Mouse (Mus musculus) CH12.LX (cell line): ENCODE data around the gene Pla2g5. TPM values are rescaled to one million over a fixed set of nuclear protein-coding genes. Genes with fewer than 3 reads are reported as not detected.

Experiments
- DNase-seq: peaks from one replicate; pipeline ENCODE4 v3.0.0-alpha.2; 2013; ENCODE audit errors: extremely low read depth
- H3K27ac ChIP-seq: 2 replicates; pipeline ENCODE4 v1.5.1; 2012; ENCODE audit warnings: low read depth, mild to moderate bottlenecking, control low read depth, moderate library complexity; ENCODE audit not compliant: insufficient read depth
- H3K27me3 ChIP-seq: replicated peaks from 2 replicates; pipeline ENCODE3; 2012; ENCODE audit warnings: inconsistent platforms
- H3K36me3 ChIP-seq, 2 experiments: replicated peaks in 1 of 2; 2 replicates each; pipeline versions ENCODE3 to v1.6.1; 2012; ENCODE audit warnings: inconsistent platforms in 1 of 2, low read length in 1 of 2, mild to moderate bottlenecking in 1 of 2, mixed read lengths in 1 of 2, moderate library complexity in 1 of 2; ENCODE audit not compliant: control insufficient read depth in 1 of 2, insufficient read depth in 1 of 2
- H3K4me1 ChIP-seq, 2 experiments: 2 replicates each; pipeline ENCODE4 v1.6.1; 2012; ENCODE audit warnings: inconsistent platforms in 1 of 2, moderate library complexity in 1 of 2; ENCODE audit not compliant: insufficient read depth in 2 of 2, control insufficient read depth in 1 of 2
- H3K4me2 ChIP-seq: 2 replicates; pipeline ENCODE4 v1.6.1; 2012; ENCODE audit warnings: low read depth, mild to moderate bottlenecking, control low read depth; ENCODE audit not compliant: poor library complexity, insufficient read depth, severe bottlenecking
- H3K4me3 ChIP-seq, 3 experiments: fragments of 150-350 bp in 1 of 3; sonication (generic) in 1 of 3; replicated peaks in 1 of 3; 2 replicates each; pipeline versions ENCODE3 to v1.5.1; 2011 to 2012; ENCODE audit warnings: low read depth in 2 of 3, low read length in 2 of 3, mild to moderate bottlenecking in 2 of 3, moderate library complexity in 2 of 3, control low read depth in 1 of 3, improper control_type of control experiment in 1 of 3, inconsistent platforms in 1 of 3, mixed read lengths in 1 of 3; ENCODE audit not compliant: poor library complexity in 1 of 3
- H3K79me2 ChIP-seq: replicated peaks from 2 replicates; pipeline ENCODE4 v1.6.1; 2012; ENCODE audit warnings: mild to moderate bottlenecking, moderate library complexity; ENCODE audit not compliant: control insufficient read depth, poor library complexity, insufficient read depth, severe bottlenecking; ENCODE audit errors: extremely low read depth
- H3K9ac ChIP-seq: 2 replicates; pipeline ENCODE4 v1.6.1; 2012; ENCODE audit warnings: low read depth, mild to moderate bottlenecking, control low read depth, moderate library complexity; ENCODE audit not compliant: insufficient read depth
- H3K9me3 ChIP-seq: replicated peaks from 2 replicates; pipeline ENCODE3; 2012; ENCODE audit warnings: low read length, inconsistent platforms, mixed read lengths
- E2F4 ChIP-seq: IDR thresholded peaks from 2 replicates; pipeline ENCODE4 v1.6.1; 2011; ENCODE audit warnings: low read depth, low read length, improper control_type of control experiment; ENCODE audit not compliant: insufficient replicate concordance
- GABPA ChIP-seq: IDR thresholded peaks from 2 replicates; pipeline ENCODE4 v1.6.1; 2012; ENCODE audit warnings: low read depth, low read length, improper control_type of control experiment, inconsistent platforms; ENCODE audit not compliant: insufficient replicate concordance
- HCFC1 ChIP-seq: IDR thresholded peaks from 2 replicates; pipeline ENCODE4 v1.6.1; 2012; ENCODE audit warnings: low read depth, mild to moderate bottlenecking, inconsistent platforms, low read length, improper control_type of control experiment
- JUN ChIP-seq: IDR thresholded peaks from 2 replicates; pipeline ENCODE4 v1.6.1; 2011; ENCODE audit warnings: low read depth, mild to moderate bottlenecking, low read length, improper control_type of control experiment, moderate library complexity; ENCODE audit not compliant: insufficient read depth
- KAT2A ChIP-seq: IDR thresholded peaks from 2 replicates; pipeline ENCODE4 v1.6.1; 2012; ENCODE audit warnings: low read length, improper control_type of control experiment, inconsistent platforms; ENCODE audit not compliant: insufficient replicate concordance
- MAX ChIP-seq: IDR thresholded peaks from 2 replicates; pipeline ENCODE4 v1.6.1; 2011; ENCODE audit warnings: low read length, improper control_type of control experiment
- NELFE ChIP-seq: IDR thresholded peaks from 2 replicates; pipeline ENCODE4 v1.6.1; 2011; ENCODE audit warnings: low read depth, low read length, improper control_type of control experiment
- PAX5 ChIP-seq: IDR thresholded peaks from 2 replicates; pipeline ENCODE4 v1.6.1; 2012; ENCODE audit warnings: low read length, inconsistent platforms, mixed read lengths
- POLR2A ChIP-seq: IDR thresholded peaks from 2 replicates; pipeline ENCODE4 v1.6.1; 2011; ENCODE audit warnings: low read depth, mild to moderate bottlenecking, improper control_type of control experiment, low read length
- RAD21 ChIP-seq: IDR thresholded peaks from 2 replicates; pipeline ENCODE4 v1.6.1; 2011; ENCODE audit warnings: low read depth, mild to moderate bottlenecking, low read length, improper control_type of control experiment, moderate library complexity
- RCOR1 ChIP-seq: conservative IDR thresholded peaks from 2 replicates; pipeline ENCODE4 v1.6.1; 2012; ENCODE audit warnings: low read depth, mild to moderate bottlenecking, inconsistent platforms, low read length, improper control_type of control experiment
- SIN3A ChIP-seq: IDR thresholded peaks from 2 replicates; pipeline ENCODE4 v1.6.1; 2012; ENCODE audit warnings: low read length, improper control_type of control experiment, inconsistent platforms
- TCF12 ChIP-seq: IDR thresholded peaks from 2 replicates; pipeline ENCODE4 v1.6.1; 2014; ENCODE audit warnings: low read depth, mild to moderate bottlenecking, inconsistent platforms, low read length, improper control_type of control experiment
- UBTF ChIP-seq: IDR thresholded peaks from 2 replicates; pipeline ENCODE4 v1.6.1; 2012; ENCODE audit warnings: low read depth, mild to moderate bottlenecking, inconsistent platforms, low read length, improper control_type of control experiment, moderate library complexity
- USF1 ChIP-seq: IDR thresholded peaks from 2 replicates; pipeline ENCODE4 v1.6.1; 2014; ENCODE audit warnings: low read depth, mild to moderate bottlenecking, inconsistent platforms, low read length, improper control_type of control experiment
- ZC3H11A ChIP-seq: IDR thresholded peaks from 2 replicates; pipeline ENCODE4 v1.6.1; 2012; ENCODE audit warnings: low read depth, mild to moderate bottlenecking, inconsistent platforms, low read length, improper control_type of control experiment
- ZKSCAN1 ChIP-seq: IDR thresholded peaks from 2 replicates; pipeline ENCODE4 v1.6.1; 2012; ENCODE audit warnings: low read depth, inconsistent platforms, low read length, improper control_type of control experiment, borderline replicate concordance
- ZNF384 ChIP-seq: IDR thresholded peaks from 2 replicates; pipeline ENCODE4 v1.6.1; 2012; ENCODE audit warnings: low read depth, low read length, improper control_type of control experiment, inconsistent platforms
- dilution Hi-C: fragments of 300-500 bp; cut with MboI; formaldehyde crosslinking; loops from 2 replicates; pipeline ENCODE4 v1.14.3; 2020; ENCODE audit warnings: low sequenced_read_pairs; ENCODE audit not compliant: extremely low pct_unique_long_range_greater_than_20kb, extremely low pct_ligation_motif_present
- in situ Hi-C: fragments of 300-500 bp; cut with MboI; formaldehyde crosslinking; loops from 3 replicates; pipeline ENCODE4 v1.14.3; 2019; ENCODE audit warnings: low sequenced_read_pairs, low pct_ligation_motif_present, low pct_unique_long_range_greater_than_20kb, mixed read lengths
- polyA plus RNA-seq: library from polyadenylated mRNA; unstranded; fragments of >175 nt; gene quantifications from 2 replicates; pipeline ENCODE4 v1.2.1, GENCODE M21; 2012; ENCODE audit warnings: low read depth; ENCODE audit not compliant: insufficient read length
- total RNA-seq, 2 experiments: library from RNA; depleted of rRNA; stranded (reverse); fragments of 300-350 nt in 1 of 2; fragments of >200 nt in 1 of 2; gene quantifications; 2 replicates each; pipeline ENCODE4 v1.2.3; 2012 to 2014

Gene Pla2g5
- total and polyA plus RNA-seq, 3 experiments: 0.53 to 0.68 TPM; not detected in 1

DNA sequence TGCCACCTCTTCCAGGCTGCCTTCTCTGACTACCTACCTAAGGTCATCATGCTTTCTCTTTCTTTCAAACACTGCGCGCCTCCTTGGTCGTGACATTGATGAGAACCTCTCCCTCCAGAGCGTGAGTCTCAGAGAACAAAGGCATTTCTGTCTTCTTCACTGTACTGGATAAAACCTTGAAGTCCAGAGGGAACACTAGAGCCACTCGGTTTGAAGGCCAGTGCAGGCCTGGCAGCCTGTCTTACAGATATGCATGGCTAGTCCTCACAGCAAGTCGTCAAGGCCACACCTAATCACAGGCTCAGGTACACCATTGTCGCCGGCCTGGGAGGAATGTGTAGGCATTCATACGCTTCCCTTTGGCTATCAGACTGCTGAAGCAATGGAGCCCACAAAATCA lies 47.1 kb downstream of the Pla2g5 start:
- Histone ChIP-seq H3K27me3 (peaks cover 86% of the 10 kb centered on the region), H3K9ac (no peak overlapping the region), H3K79me2 (no peaks in the 10 kb centered on the region), H3K4me2 (no peak overlapping the region), H3K27ac (no peak overlapping the region), H3K4me3 (no peak overlapping the region), H3K4me1 (no peaks in the 10 kb centered on the region), H3K9me3 (no peaks in the 10 kb centered on the region), H3K36me3 (no peaks in the 10 kb centered on the region)
- no peak for DNase-seq
- no peak for TF ChIP-seq RCOR1
- TF ChIP-seq GABPA: no peak
- no peak for TF ChIP-seq MAX
- no peak for TF ChIP-seq UBTF
- no peak for TF ChIP-seq POLR2A
- TF ChIP-seq TCF12: no peak
- no peak for TF ChIP-seq ZNF384
- no peak for TF ChIP-seq RAD21
- no peak for TF ChIP-seq E2F4
- TF ChIP-seq KAT2A: no peak
- TF ChIP-seq SIN3A: no peak
- no peak for TF ChIP-seq ZKSCAN1
- no peak for TF ChIP-seq HCFC1
- no peak for TF ChIP-seq NELFE
- no peak for TF ChIP-seq JUN
- TF ChIP-seq USF1: no peak
- in situ Hi-C loops (no loop called here), dilution Hi-C loops (no loop called here)

DNA sequence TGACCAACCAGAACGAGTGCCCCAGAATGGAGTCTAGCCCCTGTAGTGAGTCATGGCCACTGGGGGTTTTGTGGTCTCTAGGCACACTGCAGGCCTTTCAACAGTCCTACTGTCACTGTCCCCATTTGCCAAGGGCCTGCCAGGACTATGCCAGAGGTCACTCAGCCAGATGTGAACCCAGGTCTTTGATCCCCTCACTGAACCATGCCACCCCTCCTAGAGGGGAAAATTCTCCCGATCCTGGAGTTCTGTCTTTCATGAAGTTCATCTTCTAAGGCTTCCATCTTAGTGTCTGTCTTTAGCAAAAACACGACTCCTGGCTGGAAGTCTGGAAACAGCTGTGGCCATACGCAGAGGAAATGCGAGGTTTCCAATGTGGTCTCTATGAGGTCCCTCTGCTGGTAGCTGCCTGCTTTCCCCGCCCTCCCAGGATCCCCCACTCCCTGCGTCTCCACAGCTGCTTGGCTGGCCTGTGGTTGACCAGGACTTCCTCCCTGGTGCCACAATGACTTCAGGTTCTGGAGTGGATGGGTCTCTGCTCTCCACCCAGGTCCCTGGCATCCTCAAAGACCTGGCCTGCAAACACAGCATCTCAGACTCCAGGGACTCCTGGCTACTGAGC lies 56.3 kb downstream of the Pla2g5 start:
- Histone ChIP-seq H3K4me1 (no peaks in the 10 kb centered on the region), H3K4me3 (no peak overlapping the region), H3K4me2 (no peak overlapping the region), H3K9me3 (peaks cover 3% of the 10 kb centered on the region), H3K27ac (no peak overlapping the region), H3K9ac (no peak overlapping the region), H3K79me2 (no peaks in the 10 kb centered on the region), H3K36me3 (no peaks in the 10 kb centered on the region), H3K27me3 (peaks cover 93% of the 10 kb centered on the region)
- dilution Hi-C loops: no loop called here
- TF ChIP-seq PAX5: no peak
- no peak for TF ChIP-seq ZC3H11A
- TF ChIP-seq USF1: no peak
- TF ChIP-seq POLR2A: no peak
- in situ Hi-C loops: no loop called here
- no peak for DNase-seq
